Mouse (Mus musculus) intestine, embryonic 14.5 days (tissue): Measurements from ENCODE around the gene Krt5. TPM values are rescaled to one million over a fixed set of nuclear protein-coding genes. Genes with fewer than 3 reads are reported as not detected.

Experiments used
- ATAC-seq: fragments of 200-750 bp; cut with Nextera tagmentation; replicated peaks from 2 replicates; pipeline ENCODE4 v1.8.0; 2017; ENCODE audit warnings: low read depth, moderate number of reproducible peaks, moderate TSS enrichment, moderate library complexity; ENCODE audit not compliant: low FRiP score, low TSS enrichment
- DNase-seq: peaks from one replicate; pipeline ENCODE4 v3.0.0-alpha.2; 2018; ENCODE audit warnings: low spot score
- H3K27ac ChIP-seq: fragments of 300-500 bp; sonication (generic); 2 replicates; pipeline ENCODE4 v1.5.1; 2014; ENCODE audit warnings: low read depth, mild to moderate bottlenecking, control low read depth
- H3K27me3 ChIP-seq: fragments of 300-500 bp; sonication (generic); replicated peaks from 2 replicates; pipeline ENCODE4 v1.6.1; 2014; ENCODE audit warnings: low read length, control low read depth; ENCODE audit not compliant: control insufficient read depth, insufficient read depth
- H3K36me3 ChIP-seq: fragments of 300-500 bp; sonication (generic); 2 replicates; pipeline ENCODE4 v1.6.1; 2014; ENCODE audit warnings: low read length, control low read depth; ENCODE audit not compliant: control insufficient read depth, insufficient read depth
- H3K4me1 ChIP-seq: fragments of 300-500 bp; sonication (generic); replicated peaks from 2 replicates; pipeline ENCODE4 v1.6.1; 2014; ENCODE audit warnings: low read length, control low read depth, mixed read lengths; ENCODE audit not compliant: control insufficient read depth, insufficient read depth
- H3K4me2 ChIP-seq: fragments of 300-500 bp; sonication (generic); 2 replicates; pipeline ENCODE4 v1.6.1; 2014; ENCODE audit warnings: low read length
- H3K4me3 ChIP-seq: fragments of 300-500 bp; sonication (generic); 2 replicates; pipeline ENCODE4 v1.5.1; 2014; ENCODE audit warnings: low read depth, low read length, control low read depth, mixed read lengths
- H3K9ac ChIP-seq: fragments of 300-500 bp; sonication (generic); 2 replicates; pipeline ENCODE4 v1.6.1; 2014; ENCODE audit warnings: mild to moderate bottlenecking, low read length
- H3K9me3 ChIP-seq: fragments of 300-500 bp; sonication (generic); 2 replicates; pipeline ENCODE4 v1.6.1; 2016; ENCODE audit warnings: low read length, control low read depth; ENCODE audit not compliant: control insufficient read depth
- WGBS: fragments of 180-500 bp; shearing (Covaris S2); extraction: QIAGEN DNeasy Blood & Tissue Kit; methylation state at CpG from one replicate; pipeline ENCODE4 v1.1.7; 2014; 5-methylcytosine and 5-hydroxymethylcytosine counted together
- microRNA-seq: library from miRNA; unstranded; fragments of <30 nt; microRNA quantifications from one replicate; pipeline ENCODE4, GENCODE M21; 2016
- polyA plus RNA-seq: library from polyadenylated mRNA; unstranded; fragments of >200 nt; fragmentation: Nextera tagmentation; extraction: Ambion mirVana; gene quantifications from 2 replicates; pipeline ENCODE4 v1.2.1, GENCODE M21; 2014

Krt5 gene
- polyA plus RNA-seq, 1 experiment from 2014 or later = not detected

- 84% methylated on average over 2 of the region's 2 CpGs for WGBS
- Histone ChIP-seq H3K27ac (no peak within 1 kb of the TSS), H3K9me3 (no peaks in the 10 kb centered on the region), H3K4me3 (no peak within 1 kb of the TSS), H3K27me3 (no peaks in the 10 kb centered on the region), H3K4me2 (no peak within 1 kb of the TSS), H3K9ac (no peak within 1 kb of the TSS), H3K36me3 (no peaks in the 10 kb centered on the region), H3K4me1 (no peaks in the 10 kb centered on the region)
- DNase-seq (no peak), ATAC-seq (no peak)
Measured at GRCm38 (mm10) chr15:101680187-101680586, 32.5 kb downstream of the Krt5 start, which contains the start of gene Krt6b. TSS of gene Krt6b (minus strand) at chr15:101680287.

GRCm38 (mm10) chr15:101675978-101676377 lies 36.7 kb downstream of the Krt5 start:
- 72% methylated on average over 1 of the region's 1 CpGs for WGBS
- ATAC-seq (no peak), DNase-seq (no peak)
- Histone ChIP-seq H3K9ac (no peak overlapping the region), H3K27me3 (no peaks in the 10 kb centered on the region), H3K4me1 (no peaks in the 10 kb centered on the region), H3K4me2 (no peak overlapping the region), H3K4me3 (no peak overlapping the region), H3K27ac (no peak overlapping the region), H3K36me3 (no peaks in the 10 kb centered on the region), H3K9me3 (no peaks in the 10 kb centered on the region)

Small RNA genes lying within 50 kb of the gene (microRNA-seq; reads per million reads assigned to microRNA genes)
- gene Gm44323 (not detected), gene Gm44342 (not detected), gene Gm44383 (not detected)

Other genes with a start within 250 kb of the Krt5 start
- gene Krt81, start 249.1 kb downstream of the Krt5 start, polyA plus RNA-seq = not detected in 2 replicates
- 0.08 TPM in 1 of 2 replicates, not detected in the other for gene Krt86, start 239.4 kb downstream of the Krt5 start, polyA plus RNA-seq
- 0.19 TPM in 1 of 2 replicates, not detected in the other for gene Krt83, start 221.4 kb downstream of the Krt5 start, polyA plus RNA-seq
- gene Gm49425, start 195.6 kb downstream of the Krt5 start, polyA plus RNA-seq = not detected in 2 replicates
- gene Krt84, start 180.1 kb downstream of the Krt5 start, polyA plus RNA-seq = not detected in 2 replicates
- not detected in 2 replicates for gene Krt82, start 162.2 kb downstream of the Krt5 start, polyA plus RNA-seq
- 0.07 TPM in 1 of 2 replicates, not detected in the other for gene Krt90, start 149.9 kb downstream of the Krt5 start, polyA plus RNA-seq
- not detected in 2 replicates for gene Krt75, start 139.0 kb downstream of the Krt5 start, polyA plus RNA-seq
- not detected in 2 replicates for gene Gm5414, start 84.7 kb downstream of the Krt5 start, polyA plus RNA-seq
- not detected in 2 replicates for gene Gm5478, start 65.5 kb downstream of the Krt5 start, polyA plus RNA-seq
- gene Krt6b, start 32.6 kb downstream of the Krt5 start, polyA plus RNA-seq = not detected in 2 replicates
- gene Krt6a, start 18.6 kb downstream of the Krt5 start, polyA plus RNA-seq = not detected in 2 replicates
- gene Krt71, start 30.2 kb upstream of the Krt5 start, polyA plus RNA-seq = not detected in 2 replicates
- not detected in 2 replicates for gene Krt72, start 73.6 kb upstream of the Krt5 start, polyA plus RNA-seq
- not detected in 2 replicates for gene Krt73, start 89.4 kb upstream of the Krt5 start, polyA plus RNA-seq
- gene Krt2, start 105.3 kb upstream of the Krt5 start, polyA plus RNA-seq = not detected in 2 replicates
- 0.91 and 1.1 TPM in 2 replicates for gene Krt1, start 137.9 kb upstream of the Krt5 start, polyA plus RNA-seq
- gene Krt77, start 156.8 kb upstream of the Krt5 start, polyA plus RNA-seq = not detected in 2 replicates
- not detected in 2 replicates for gene Krt76, start 180.0 kb upstream of the Krt5 start, polyA plus RNA-seq
- 0.14 and 0.19 TPM in 2 replicates for gene Krt4, start 211.8 kb upstream of the Krt5 start, polyA plus RNA-seq
- gene Krt79, start 227.4 kb upstream of the Krt5 start, polyA plus RNA-seq = 0.22 TPM in 1 of 2 replicates, not detected in the other
- 0.09 TPM in 1 of 2 replicates, not detected in the other for gene Krt78, start 241.4 kb upstream of the Krt5 start, polyA plus RNA-seq